Mouse (Mus musculus): ENCODE measurements around the gene Hspa1l.
A peak's percentile ranks its signal among the peaks of the same experiment; 100 is the strongest.

- TF ChIP-seq POLR2A (IDR thresholded peaks at IDR 0.05; ENCODE audit: extremely low read depth, insufficient read depth, low read length), result no peak
- TF ChIP-seq CTCF (IDR thresholded peaks at IDR 0.05; ENCODE audit: extremely low read depth, insufficient read depth, low read length), result peak; percentile 93
These were observed 48.8 kb downstream of the Hspa1l start for GRCm38 (mm10) chr17:35021163-35021808.
